Mouse (Mus musculus) limb, embryonic 14.5 days (tissue): ENCODE measurements around the gene Evx2. TPM values are rescaled to one million over a fixed set of nuclear protein-coding genes. Genes with fewer than 3 reads are reported as not detected.

ENCODE experiments used
- ATAC-seq: fragments of 200-750 bp; cut with Nextera tagmentation; 2 replicates; pipeline ENCODE4 v1.8.0; 2017; ENCODE audit warnings: low read depth, moderate number of reproducible peaks, moderate TSS enrichment; ENCODE audit not compliant: low FRiP score
- DNase-seq: peaks from one replicate; pipeline ENCODE4 v3.0.0-alpha.2; 2015; ENCODE audit warnings: low spot score
- H3K27ac ChIP-seq: fragments of 300-500 bp; sonication (generic); replicated peaks from 2 replicates; pipeline ENCODE4 v1.5.1; 2014; ENCODE audit warnings: low read depth, mild to moderate bottlenecking, low read length, moderate library complexity, mixed read lengths
- H3K27me3 ChIP-seq: fragments of 300-500 bp; sonication (generic); 2 replicates; pipeline ENCODE4 v1.6.1; 2014; ENCODE audit warnings: low read length, mixed read lengths; ENCODE audit not compliant: control insufficient read depth, insufficient read depth
- H3K36me3 ChIP-seq: fragments of 300-500 bp; sonication (generic); 2 replicates; pipeline ENCODE4 v1.6.1; 2014; ENCODE audit warnings: mild to moderate bottlenecking, low read length, moderate library complexity, mixed read lengths; ENCODE audit not compliant: control insufficient read depth, insufficient read depth
- H3K4me1 ChIP-seq: fragments of 300-500 bp; sonication (generic); 2 replicates; pipeline ENCODE4 v1.6.1; 2014; ENCODE audit warnings: antibody characterized with exemption, low read length, mixed read lengths; ENCODE audit not compliant: control insufficient read depth, insufficient read depth
- H3K4me2 ChIP-seq: fragments of 300-500 bp; sonication (generic); replicated peaks from 2 replicates; pipeline ENCODE4 v1.6.1; 2014; ENCODE audit warnings: low read depth, mild to moderate bottlenecking, low read length, moderate library complexity; ENCODE audit not compliant: severe bottlenecking
- H3K4me3 ChIP-seq: fragments of 300-500 bp; sonication (generic); replicated peaks from 2 replicates; pipeline ENCODE4 v1.5.1; 2014; ENCODE audit warnings: low read length
- H3K9ac ChIP-seq: fragments of 300-500 bp; sonication (generic); 2 replicates; pipeline ENCODE4 v1.6.1; 2014; ENCODE audit warnings: mild to moderate bottlenecking, low read depth, low read length, moderate library complexity; ENCODE audit not compliant: severe bottlenecking
- H3K9me3 ChIP-seq: fragments of 300-500 bp; sonication (generic); 2 replicates; pipeline ENCODE4 v1.6.1; 2016; ENCODE audit warnings: low read length; ENCODE audit not compliant: control insufficient read depth
- POLR2A ChIP-seq: fragments of 200-500 bp; IDR thresholded peaks from 2 replicates; pipeline ENCODE4 v1.8.0; 2012; ENCODE audit warnings: inconsistent platforms, mild to moderate bottlenecking, moderate library complexity, borderline replicate concordance; ENCODE audit not compliant: insufficient read depth, insufficient read length; ENCODE audit errors: extremely low read depth
- WGBS: fragments of 180-500 bp; shearing (Covaris S2); extraction: QIAGEN DNeasy Blood & Tissue Kit; methylation state at CpG from one replicate; pipeline ENCODE4 v1.1.7; 2014; 5-methylcytosine and 5-hydroxymethylcytosine counted together
- polyA plus RNA-seq, 2 experiments: library from polyadenylated mRNA; depleted of rRNA in 1 of 2; stranded (reverse) in 1 of 2; unstranded in 1 of 2; fragments of >200 nt; fragmentation: Nextera tagmentation in 1 of 2; extraction: Ambion mirVana in 1 of 2; gene quantifications; 2 replicates each; pipeline versions ENCODE4 v1.2.1 to v1.2.3; 2012 to 2014

Evx2 gene
- polyA plus RNA-seq, 2 experiments: 2.3 to 8.9 TPM

DNA sequence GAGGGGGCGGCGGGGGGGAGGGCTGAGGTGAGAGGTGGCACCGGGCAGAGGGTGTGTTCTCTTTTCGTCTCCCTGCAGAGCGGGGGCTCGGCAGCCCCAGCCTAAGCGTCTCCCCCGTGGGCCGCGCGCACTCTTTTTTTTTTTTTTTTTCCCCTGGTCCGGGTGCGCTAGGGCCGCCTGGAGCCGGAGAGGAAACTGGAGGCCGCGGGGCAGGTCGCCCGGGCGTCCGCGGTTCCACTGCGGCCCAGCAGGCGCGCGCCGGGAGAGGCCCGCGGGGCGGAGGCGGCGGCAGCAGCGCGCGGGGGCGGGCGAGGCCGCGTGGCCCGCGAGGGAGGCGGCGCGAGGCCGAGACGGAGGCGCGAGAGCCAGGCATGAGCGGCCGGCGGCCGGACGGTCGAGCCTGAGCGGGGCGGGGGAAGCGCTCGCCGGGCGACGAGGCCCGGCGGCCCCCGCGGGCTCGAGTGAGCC lies 45.7 kb upstream of the Evx2 start:
- peak; percentile 16 for ATAC-seq

DNA sequence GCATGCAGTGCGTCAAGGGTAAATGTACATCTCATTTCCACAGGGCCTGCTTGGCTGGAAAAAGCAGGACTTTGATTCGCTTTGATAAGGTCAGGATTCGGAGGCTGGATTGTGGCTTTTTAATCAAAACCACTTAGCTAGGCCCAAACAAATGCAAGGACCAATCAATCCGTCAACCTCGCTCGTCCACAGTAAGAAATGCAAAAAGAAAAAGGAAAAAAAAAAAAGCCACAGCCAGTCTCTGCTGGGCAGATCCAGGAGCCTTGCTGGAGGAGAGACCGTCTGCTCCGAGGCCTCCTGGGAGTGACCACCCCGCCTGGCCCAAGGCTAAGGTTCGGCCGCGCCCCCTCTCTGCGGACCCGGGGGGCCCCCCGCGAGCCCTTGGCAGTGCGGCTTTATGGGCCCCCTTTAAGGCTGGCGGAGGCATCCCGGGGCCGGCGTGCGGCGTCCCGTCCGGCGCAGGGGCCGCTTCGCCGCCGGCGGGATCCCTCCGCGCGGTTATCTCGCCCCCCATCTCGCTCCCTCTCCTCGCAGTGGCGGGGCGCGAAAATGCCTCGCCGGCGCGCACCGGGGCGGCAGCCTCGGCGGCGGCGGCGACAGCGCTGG lies 45.1 kb upstream of the Evx2 start, which contains the start of gene Hoxd8:
Gene Hoxd8, plus strand, starts transcription at position 223 of the 606 bp plus-strand sequence.
- WGBS: 2% methylated on average over 22 of the region's 52 CpGs
- peak within 1 kb of the TSS; percentile 53 for H3K4me3 ChIP-seq
- H3K9ac ChIP-seq: peak within 1 kb of the TSS; percentile 73
- TF ChIP-seq POLR2A: no peak
- H3K4me1 ChIP-seq: peaks cover 5% of the 10 kb centered on the region
- no peak for DNase-seq
- peaks cover 85% of the 10 kb centered on the region for H3K27me3 ChIP-seq
- ATAC-seq: peak; percentile 15; the same call in 1 of the 2 replicates
- H3K9me3 ChIP-seq: no peaks in the 10 kb centered on the region
- peak within 1 kb of the TSS; percentile 78 for H3K4me2 ChIP-seq
- H3K27ac ChIP-seq: peak within 1 kb of the TSS; percentile 83
- no peaks in the 10 kb centered on the region for H3K36me3 ChIP-seq

More for the DNA sequence above, 45.7 kb upstream of the Evx2 start:
- DNase-seq: no peak
- TF ChIP-seq POLR2A: no peak
- peak overlapping the region; percentile 83 for H3K27ac ChIP-seq
- peak overlapping the region; percentile 73 for H3K9ac ChIP-seq
- H3K4me1 ChIP-seq: peaks cover 3% of the 10 kb centered on the region; the same call in 1 of the 2 replicates
- H3K4me3 ChIP-seq: peak overlapping the region; percentile 53
- H3K4me2 ChIP-seq: peak overlapping the region; percentile 78
- H3K36me3 ChIP-seq: no peaks in the 10 kb centered on the region
- peaks cover 85% of the 10 kb centered on the region for H3K27me3 ChIP-seq
- H3K9me3 ChIP-seq: no peaks in the 10 kb centered on the region
- under 1% methylated on average over 21 of the region's 66 CpGs for WGBS

- no peak for TF ChIP-seq POLR2A
- Histone ChIP-seq H3K9me3 (no peaks in the 10 kb centered on the region), H3K4me3 (peak overlapping the region; percentile 53), H3K9ac (no peak overlapping the region), H3K4me2 (peak overlapping the region; percentile 78), H3K4me1 (peaks cover 9% of the 10 kb centered on the region), H3K27me3 (peaks cover 84% of the 10 kb centered on the region), H3K36me3 (no peaks in the 10 kb centered on the region), H3K27ac (no peak overlapping the region)
- WGBS: 5% methylated on average over 26 of the region's 26 CpGs
- DNase-seq (no peak), ATAC-seq (no peak)
These were observed 44.5 kb upstream of the Evx2 start for GRCm38 (mm10) chr2:74703720-74704392.

GRCm38 (mm10) chr2:74703317-74703716 lies 44.0 kb upstream of the Evx2 start:
- Histone ChIP-seq H3K36me3 (no peaks in the 10 kb centered on the region), H3K9me3 (no peaks in the 10 kb centered on the region), H3K4me3 (no peak overlapping the region), H3K4me1 (peaks cover 12% of the 10 kb centered on the region), H3K4me2 (no peak overlapping the region), H3K9ac (no peak overlapping the region), H3K27ac (no peak overlapping the region), H3K27me3 (peaks cover 79% of the 10 kb centered on the region)
- DNase-seq: no peak
- TF ChIP-seq POLR2A: no peak
- no peak for ATAC-seq
- WGBS: 11% methylated on average over 10 of the region's 10 CpGs

GRCm38 (mm10) chr2:74702820-74703219 lies 43.5 kb upstream of the Evx2 start:
- Histone ChIP-seq H3K36me3 (no peaks in the 10 kb centered on the region), H3K4me2 (no peak overlapping the region), H3K27ac (no peak overlapping the region), H3K4me1 (peaks cover 15% of the 10 kb centered on the region), H3K9ac (no peak overlapping the region), H3K4me3 (no peak overlapping the region), H3K27me3 (peaks cover 75% of the 10 kb centered on the region), H3K9me3 (no peaks in the 10 kb centered on the region)
- no peak for TF ChIP-seq POLR2A
- 18% methylated on average over 6 of the region's 6 CpGs for WGBS
- no peak for ATAC-seq
- DNase-seq: no peak
